Mouse (Mus musculus) c-Kit-positive CD71-negative TER-119-negative erythroid progenitor cells, embryonic 14.5 days (primary cell): ENCODE results near the gene Smok2a.
"Not testable (repeated sequence)": the region's sequence is repeated elsewhere in the genome, so short reads cannot be mapped to it uniquely, and the experiment has no call there.

Experiments used
- DNase-seq: peaks from one replicate; pipeline ENCODE4 v3.0.0-alpha.2; 2013; ENCODE audit warnings: low read depth

Gene Smok2a

DNA sequence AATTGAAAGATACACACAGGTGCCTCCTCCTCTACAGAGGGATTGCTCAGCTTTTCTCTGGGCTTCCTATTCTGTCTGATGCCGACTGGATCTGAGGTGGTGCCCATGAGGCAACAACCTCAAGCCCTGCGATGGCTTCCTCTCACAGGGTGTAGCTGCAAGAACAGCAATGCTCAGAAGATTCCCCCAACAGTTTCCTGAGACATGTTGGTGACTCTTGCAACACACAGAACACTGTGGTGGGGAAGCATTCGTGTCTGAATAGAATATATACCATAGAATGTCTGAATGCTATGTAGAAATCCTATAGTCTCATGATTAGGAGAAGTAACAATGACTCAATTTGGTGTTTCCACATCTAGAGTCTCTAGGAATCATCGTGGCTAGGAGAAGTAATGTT lies 6.8 kb upstream of the Smok2a start:
- DNase-seq = no peak

DNA sequence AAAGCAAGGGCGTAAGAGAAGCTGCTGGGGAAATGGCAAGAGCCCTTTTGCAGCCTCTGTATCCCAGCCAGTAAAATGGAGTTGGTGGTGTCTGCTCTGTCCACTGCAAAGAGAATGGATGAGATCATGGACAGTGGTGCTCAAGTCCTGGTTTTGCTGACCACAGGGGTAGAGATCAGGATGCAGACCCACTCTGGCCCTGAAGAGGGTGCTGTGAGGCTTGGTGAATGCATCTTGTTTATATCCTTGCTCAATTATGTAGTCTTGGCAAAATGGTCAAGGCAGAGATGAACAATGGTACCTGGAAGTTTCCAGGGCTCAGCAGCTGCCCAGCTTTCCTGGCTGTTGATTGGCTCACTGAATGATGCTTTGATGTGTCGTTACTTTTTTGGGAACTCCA lies 5.4 kb upstream of the Smok2a start:
- no peak for DNase-seq

DNA sequence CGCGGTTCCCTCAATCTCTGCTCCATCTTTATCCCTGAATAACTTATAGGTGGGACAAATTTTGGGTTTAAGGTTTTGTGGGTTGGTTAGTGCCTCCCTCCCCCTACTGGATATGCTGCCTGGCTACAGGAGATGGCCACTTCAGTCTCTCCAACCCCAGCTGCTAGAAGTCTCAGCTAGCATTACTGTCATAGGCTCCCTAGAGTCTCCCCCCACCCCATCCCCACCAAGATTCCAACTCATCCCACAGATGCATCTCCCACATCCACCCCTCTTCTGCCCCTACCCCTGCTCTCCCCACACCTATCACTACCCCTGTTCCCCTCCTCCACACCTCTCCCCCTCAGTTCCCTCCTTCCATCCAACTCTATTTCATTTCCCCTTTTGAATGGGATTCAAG lies 933 bp downstream of the Smok2a start:
- DNase-seq = not testable (repeated sequence)

DNA sequence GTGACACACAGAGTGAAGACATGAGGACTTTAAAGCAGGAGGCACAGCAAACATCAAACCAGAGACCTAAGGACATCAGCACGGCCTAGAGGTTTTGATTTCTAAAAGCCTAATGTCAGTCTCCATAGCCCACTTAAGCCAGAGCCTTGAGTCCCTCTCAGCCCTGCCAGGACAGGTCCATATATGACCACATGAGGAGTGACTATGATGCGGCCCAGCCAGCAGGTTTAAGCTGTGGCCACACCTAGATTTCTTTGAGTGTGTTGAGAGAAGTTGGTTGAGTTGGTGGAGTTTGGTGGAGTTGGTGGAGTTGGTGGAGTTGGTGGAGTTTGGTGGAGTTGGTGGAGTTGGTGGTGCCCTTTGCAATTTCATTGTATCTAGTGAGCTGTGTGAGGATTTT lies 9.0 kb downstream of the Smok2a start, which contains the start of gene Smok2b:
Gene Smok2b, plus strand, starts transcription at position 301 of the 400 bp plus-strand sequence.
- not testable (repeated sequence) for DNase-seq

DNA sequence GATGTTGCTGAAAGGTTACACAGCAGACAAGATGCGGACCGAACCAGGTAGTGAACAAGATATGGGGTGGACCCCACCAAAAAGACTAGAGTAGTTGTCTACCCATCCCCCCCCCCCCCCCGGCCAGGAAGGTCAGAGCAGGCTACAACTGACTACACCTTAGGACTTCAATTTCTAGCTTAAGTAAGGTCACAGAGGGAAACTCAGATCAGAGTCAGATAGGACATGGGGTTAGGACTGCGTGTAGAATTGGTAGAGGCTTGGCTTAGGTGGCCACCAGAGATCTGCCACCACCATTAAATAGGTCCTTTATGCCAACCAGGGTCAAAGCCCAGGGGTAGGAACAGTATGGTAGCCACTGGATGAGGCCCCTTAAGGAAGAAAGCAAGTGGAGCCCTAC lies 18.5 kb downstream of the Smok2a start:
- DNase-seq = not testable (repeated sequence)

DNA sequence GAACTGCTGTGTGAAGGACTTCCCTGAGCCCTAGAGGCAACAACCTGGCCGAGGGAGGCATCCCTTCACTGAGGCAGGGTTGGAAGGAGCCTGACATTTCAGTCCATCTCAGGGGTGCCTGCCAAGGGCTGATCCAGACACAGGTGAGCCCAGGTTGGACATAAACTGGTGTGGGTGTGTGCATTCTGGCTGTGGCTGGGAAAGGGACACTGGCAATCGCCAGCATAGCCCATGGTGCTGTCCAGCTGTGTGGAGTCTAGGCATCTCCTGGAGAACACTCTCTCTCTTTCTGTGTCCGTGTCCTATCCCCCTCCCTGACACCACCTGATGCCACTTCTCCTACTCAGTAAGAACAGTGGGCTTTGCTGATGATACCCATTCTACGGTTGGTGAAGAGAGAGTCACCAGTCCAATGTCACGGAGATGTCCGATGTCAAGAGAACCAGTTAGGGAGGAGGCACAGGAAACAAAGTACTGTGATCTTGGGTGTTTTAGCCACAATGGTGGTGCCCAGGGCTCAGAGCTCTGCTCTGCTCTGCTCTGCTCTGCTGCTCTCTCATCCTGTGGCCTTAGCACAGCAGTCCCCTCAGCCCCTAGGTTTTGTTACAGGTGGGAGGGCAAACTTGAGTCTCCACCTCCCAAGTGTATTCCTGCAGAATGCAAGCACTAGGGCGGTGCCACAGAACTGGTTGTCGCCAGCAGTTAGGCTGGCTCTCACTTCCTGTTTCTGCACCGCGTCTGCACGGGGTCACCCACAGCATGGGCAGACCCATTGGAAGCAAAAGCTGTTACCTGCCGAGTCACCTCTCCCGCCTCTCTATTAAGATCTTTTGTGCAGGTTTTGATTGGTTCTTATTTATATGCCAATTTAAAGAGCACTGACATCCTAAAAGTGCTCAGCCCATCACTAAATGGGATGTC lies 20.1 kb downstream of the Smok2a start:
- not testable (repeated sequence) for DNase-seq

DNA sequence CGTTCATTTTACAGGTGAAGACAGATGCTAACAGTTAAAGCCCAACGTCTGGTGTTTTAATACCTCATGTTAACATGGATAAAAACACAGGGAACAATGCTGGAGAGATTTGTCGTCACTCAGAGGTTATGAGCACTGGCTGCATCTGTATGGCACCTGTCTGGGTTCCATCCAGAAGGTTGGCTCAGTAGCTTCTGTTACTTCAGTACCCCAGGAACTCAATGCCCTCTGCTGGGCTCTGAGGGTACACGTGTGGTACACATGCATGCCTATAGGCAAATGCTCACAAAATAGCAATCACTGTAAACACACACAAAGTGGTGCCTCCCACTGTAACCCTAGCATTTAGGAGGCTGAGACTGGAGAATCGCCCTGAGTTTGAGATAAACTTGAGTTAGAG lies 33.8 kb downstream of the Smok2a start:
- DNase-seq = not testable (repeated sequence)
